Mouse (Mus musculus): ENCODE results near the gene Qsox2. TPM values are rescaled to one million over a fixed set of nuclear protein-coding genes. Genes with fewer than 3 reads are reported as not detected.

Gene Qsox2
- total RNA-seq, 2 experiments from 2014 or later, result 20.5 to 23.1 TPM

GRCm38 (mm10) chr2:26168843-26169579, 68.3 kb downstream of the Qsox2 start:
- DNase-seq (ENCODE audit: low spot score in 2 of 2), result no peak

- DNase-seq (ENCODE audit: low spot score in 2 of 2), result no peak
Observed at GRCm38 (mm10) chr2:26166890-26167289, 70.4 kb downstream of the Qsox2 start.

Other genes with a start within 250 kb of the Qsox2 start
- 10 to 100 TPM; 55.6 to 59.6 TPM for gene Ubac1, start 215.8 kb downstream of the Qsox2 start, total RNA-seq (2021)
- gene Nacc2, start 114.3 kb downstream of the Qsox2 start, total RNA-seq (2021), result 10 to 100 TPM; 69.8 to 81.1 TPM
- gene Lhx3, start 29.2 kb downstream of the Qsox2 start, total RNA-seq (2021), result under 1 TPM in 1 of 2 experiments, not detected in 1; 0.40 TPM
- 1 to 10 TPM; 2.2 to 2.6 TPM for gene Ccdc187, start 57.0 kb upstream of the Qsox2 start, total RNA-seq (2021)
- gene Gpsm1, start 78.0 kb upstream of the Qsox2 start, total RNA-seq (2021), result 10 to 100 TPM; 50.5 to 61.3 TPM
- gene Dnlz, start 114.6 kb upstream of the Qsox2 start, total RNA-seq (2021), result 10 to 100 TPM; 27.7 to 29.4 TPM
- 1 to 10 TPM; 1.2 to 2.6 TPM for gene Card9, start 123.4 kb upstream of the Qsox2 start, total RNA-seq (2021)
- gene Snapc4, start 143.1 kb upstream of the Qsox2 start, total RNA-seq (2021), result 10 to 100 TPM; 51.8 to 69.8 TPM
- 100 to 1,000 TPM; 139 to 145 TPM for gene Entr1, start 151.8 kb upstream of the Qsox2 start, total RNA-seq (2021)
- gene Pmpca, start 151.8 kb upstream of the Qsox2 start, total RNA-seq (2021), result 10 to 100 TPM; 91.5 to 95.8 TPM
- 10 to 100 TPM; 21.5 to 22.8 TPM for gene Inpp5e, start 171.7 kb upstream of the Qsox2 start, total RNA-seq (2021)
- gene Sec16a, start 207.7 kb upstream of the Qsox2 start, total RNA-seq (2021), result 10 to 100 TPM; 42.7 to 46.0 TPM

All from left cerebral cortex, adult 18-20 months (tissue).